Mouse (Mus musculus): Measurements from ENCODE around the gene Noc3l. TPM values are rescaled to one million over a fixed set of nuclear protein-coding genes. Genes with fewer than 3 reads are reported as not detected.

The Noc3l gene
- total RNA-seq, 4 experiments from 2014 or later, result 15.2 to 20.5 (median 16.4) TPM

DNA sequence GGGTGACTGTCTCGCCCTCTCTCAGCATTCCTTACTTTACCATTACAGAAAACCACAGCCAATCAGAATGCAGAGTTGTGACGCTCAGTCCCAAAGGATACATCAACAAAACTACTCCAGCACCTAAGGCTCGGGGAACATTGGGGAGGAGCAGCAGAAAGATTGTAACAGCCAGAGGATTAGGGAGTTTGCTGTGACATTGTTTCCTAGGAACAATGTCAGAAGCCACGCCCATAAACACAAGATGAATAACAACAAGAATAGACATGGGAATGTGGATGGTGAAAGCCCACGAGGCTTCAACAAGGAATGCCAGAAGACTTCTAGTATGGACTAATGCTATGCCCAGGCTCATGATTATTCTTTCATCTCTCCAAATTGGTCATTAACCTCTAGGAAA lies 61.0 kb downstream of the Noc3l start:
- DNase-seq, result no peak

DNA sequence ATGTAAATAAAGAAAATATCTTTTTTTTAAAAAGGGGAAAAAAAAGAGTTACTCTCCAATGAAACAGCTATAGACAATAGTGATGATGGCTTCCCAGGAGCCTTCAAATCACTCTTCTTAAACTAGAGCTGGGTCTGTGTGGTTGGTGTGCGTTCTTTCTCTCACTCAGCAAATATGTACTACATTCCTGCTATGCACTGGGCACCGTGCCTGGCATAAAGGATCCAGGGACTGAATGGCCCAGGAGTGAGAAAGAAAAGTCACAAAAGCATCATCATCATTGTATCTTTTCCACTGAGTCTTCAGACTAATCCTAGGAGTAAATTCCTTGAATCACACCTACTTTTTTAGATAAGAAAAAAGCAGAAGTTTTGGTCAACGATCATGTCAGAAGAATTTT lies 61.9 kb downstream of the Noc3l start:
- DNase-seq, result no peak

DNA sequence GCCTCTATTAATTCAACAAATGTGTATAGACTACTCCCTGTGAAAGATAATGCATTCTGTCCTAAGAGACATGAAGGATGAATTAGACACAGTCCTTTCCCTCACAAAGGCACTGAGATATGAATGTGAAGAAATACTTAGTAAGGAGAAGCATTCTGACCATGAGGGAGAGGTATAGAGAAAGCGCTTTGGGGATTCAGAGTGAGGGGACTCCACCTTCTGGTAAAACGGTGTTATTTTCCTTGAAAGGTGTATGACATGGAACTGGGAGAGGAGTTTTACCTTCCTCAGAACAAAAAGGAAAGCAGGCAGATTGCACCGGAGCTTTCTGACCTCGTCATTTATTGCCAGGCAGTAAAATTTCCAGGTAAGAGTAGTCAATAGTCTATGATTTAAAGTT lies 68.8 kb downstream of the Noc3l start:
- no peak for DNase-seq

DNA sequence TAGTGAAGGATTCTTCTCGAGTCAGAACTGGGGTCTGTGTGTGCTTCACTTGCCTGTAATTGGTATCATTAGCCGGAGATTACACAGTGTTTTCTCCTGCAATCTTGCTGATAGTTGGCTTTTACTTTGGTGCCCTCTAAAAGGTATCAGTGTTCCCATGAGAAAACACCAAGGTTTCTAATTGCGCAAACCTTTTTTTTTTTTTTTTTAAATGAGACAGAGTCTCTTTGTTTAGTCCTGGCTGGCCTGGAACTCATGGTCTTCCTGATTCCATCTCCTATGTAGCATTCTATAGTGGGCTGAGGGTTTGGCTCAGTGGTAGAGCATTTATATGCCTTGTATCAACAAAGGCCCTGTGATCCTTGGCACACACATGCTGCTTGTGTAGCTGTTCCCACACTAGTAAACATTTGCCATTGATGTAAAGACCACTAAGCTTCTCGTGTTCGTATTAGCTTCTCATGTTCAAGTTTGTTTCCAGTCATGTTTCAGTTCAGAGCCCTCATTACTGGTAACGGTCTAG lies 72.5 kb downstream of the Noc3l start:
- DNase-seq, result no peak

DNA sequence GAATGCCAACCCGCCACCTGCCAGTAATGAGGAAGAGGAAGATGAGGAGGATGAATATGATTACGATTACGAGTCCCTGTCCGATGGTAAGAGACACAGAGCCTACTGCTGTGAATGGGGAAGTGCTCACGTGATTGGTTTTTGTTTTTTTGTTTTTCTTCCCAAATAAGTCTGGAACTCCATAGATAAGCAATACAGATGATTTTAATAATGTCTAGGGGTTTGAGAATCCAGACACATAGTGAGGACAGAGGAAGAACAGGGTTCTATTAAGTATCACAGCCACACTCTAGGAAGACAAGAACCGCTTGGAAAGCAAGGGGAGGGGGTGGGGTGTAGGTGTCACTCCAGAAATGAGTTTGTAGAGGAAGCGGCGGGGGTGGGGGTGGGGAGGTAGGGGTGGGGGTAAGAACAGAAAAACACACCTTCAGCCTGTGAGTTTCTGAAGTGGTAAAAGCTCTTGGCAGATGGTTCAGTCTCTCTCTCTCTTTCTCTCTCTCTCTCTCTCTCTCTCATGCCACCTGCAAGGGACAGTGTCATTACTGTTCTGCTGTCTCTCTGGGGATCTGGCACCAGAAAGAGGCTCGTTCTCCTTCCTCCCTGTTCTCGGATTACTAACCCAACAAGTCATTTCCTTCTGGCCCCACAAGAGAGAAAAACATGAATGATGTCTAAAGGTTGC lies 73.1 kb downstream of the Noc3l start:
- no peak for DNase-seq

DNA sequence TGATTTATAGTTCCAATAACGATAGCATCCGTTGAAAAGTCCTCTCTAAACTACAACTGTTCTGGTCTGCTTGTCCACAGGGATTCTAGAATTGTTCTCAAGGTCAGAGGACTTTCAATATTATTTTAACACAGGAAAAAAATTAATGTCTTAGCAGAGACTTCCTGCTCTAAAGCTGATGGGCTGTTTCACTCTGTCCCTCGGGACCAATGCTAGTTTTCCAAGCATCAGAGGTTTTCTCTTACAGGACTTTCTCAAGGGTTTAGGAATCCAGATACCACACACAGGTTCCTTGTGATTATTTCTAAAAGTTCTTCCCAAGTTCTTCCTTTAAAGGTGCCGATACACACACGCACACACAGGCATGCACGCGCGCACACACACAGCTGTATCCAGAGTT lies 74.5 kb downstream of the Noc3l start:
- no peak for DNase-seq

Other genes starting within 250 kb of the Noc3l start
- 10 to 100 TPM in 3 of 4 experiments, 1 to 10 TPM in 1; 9.0 to 12.1 (median 11.8) TPM for gene Tbc1d12, start 17.3 kb upstream of the Noc3l start, total RNA-seq (2022)
- gene Hells, start 111.7 kb upstream of the Noc3l start, total RNA-seq (2022), result 1 to 10 TPM; 3.0 to 4.5 (median 4.3) TPM
- under 1 TPM in 2 of 4 experiments, not detected in 2; 0.18 to 0.32 TPM for gene Cyp2c55, start 187.8 kb upstream of the Noc3l start, total RNA-seq (2022)
- not detected for gene Cyp2c65, start 241.8 kb upstream of the Noc3l start, total RNA-seq (2022)

Data from adrenal gland, adult 8-10 months (tissue).